In the genomic region with DNA sequence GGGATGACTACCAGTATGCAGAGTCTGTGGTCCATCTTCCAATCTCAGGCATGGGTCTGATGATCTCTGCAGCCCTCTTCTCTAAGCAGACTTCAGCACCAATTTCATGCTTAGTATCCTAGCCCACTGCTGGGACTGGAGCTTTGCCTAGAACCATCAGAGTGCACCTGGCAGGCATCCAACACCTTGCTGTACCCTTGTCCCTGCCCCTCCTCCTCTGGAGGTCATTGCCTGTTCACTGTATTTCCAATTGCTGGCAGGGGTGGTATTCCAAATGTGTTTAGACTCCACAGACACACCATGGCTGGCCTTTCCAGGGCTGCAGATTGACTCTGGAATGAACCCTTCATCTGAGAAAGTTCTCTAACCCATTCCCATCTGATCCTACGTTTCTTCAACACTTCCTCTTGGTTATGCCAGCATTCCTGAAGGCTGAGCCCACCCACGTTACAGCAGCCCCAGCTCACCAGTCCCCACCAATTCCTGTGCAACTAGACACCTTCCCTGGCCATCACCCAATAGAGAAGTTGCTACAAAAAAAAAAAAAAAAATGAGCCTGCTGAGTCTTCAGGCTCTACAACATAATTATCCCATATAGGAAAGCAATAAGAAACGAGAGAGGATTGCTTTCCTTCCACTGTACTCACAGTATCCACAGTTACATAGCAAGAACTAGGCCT, we compare ENCODE assay signal across 14 mouse cellular contexts.
DNase-seq lines count a peak whose midpoint lies in the region; ATAC-seq and TF ChIP-seq lines count a peak whose summit lies in the region.
"Had no signal": no experiment of that assay in that cellular context is flagged by ENCODE, and none has a peak within 500 bp of the region (broad histone marks: within the 10 kb centered on the region; RNA-seq: fewer than 3 reads in every experiment).

No protein-coding gene starts in this region.

- no peak for TF ChIP-seq POLR2A in kidney, adult 2 months (IDR thresholded peaks at IDR 0.05; ENCODE audit: low read depth, low read length)

- no peak overlapping the region for H3K4me2 ChIP-seq in kidney, embryonic 14.5 days (replicated peaks; ENCODE audit: low read depth, low read length)
- H3K4me2 ChIP-seq in embryonic facial prominence, embryonic 14.5 days (ENCODE audit: low read depth, low read length) = no peak overlapping the region
- H3K4me2 ChIP-seq: embryonic facial prominence, embryonic 15.5 days; liver, embryonic 13.5 days had no signal

- no peaks in the 10 kb centered on the region for H3K36me3 ChIP-seq in kidney, adult 2 months (ENCODE audit: control insufficient read depth, insufficient read depth, low read length)
- H3K36me3 ChIP-seq in kidney, embryonic 14.5 days (ENCODE audit: control insufficient read depth, insufficient read depth, low read length) = no peaks in the 10 kb centered on the region
- H3K36me3 ChIP-seq in embryonic facial prominence, embryonic 14.5 days (ENCODE audit: control insufficient read depth, insufficient read depth, low read length) = no peaks in the 10 kb centered on the region
- H3K36me3 ChIP-seq: embryonic facial prominence, embryonic 15.5 days; liver, embryonic 13.5 days had no signal

- peaks cover 9% of the 10 kb centered on the region; the same call in 1 of the 2 replicates for H3K4me1 ChIP-seq in kidney, adult 2 months (ENCODE audit: control insufficient read depth, insufficient read depth, low read length)
- H3K4me1 ChIP-seq in kidney, embryonic 14.5 days (ENCODE audit: control insufficient read depth, insufficient read depth, low read length) = no peaks in the 10 kb centered on the region
- no peaks in the 10 kb centered on the region for H3K4me1 ChIP-seq in embryonic facial prominence, embryonic 14.5 days (ENCODE audit: control insufficient read depth, insufficient read depth, low read length)
- H3K4me1 ChIP-seq: liver, embryonic 13.5 days had no signal

- no peaks in the 10 kb centered on the region for H3K9me3 ChIP-seq in kidney, embryonic 14.5 days (ENCODE audit: control insufficient read depth, low read length)
- H3K9me3 ChIP-seq in embryonic facial prominence, embryonic 14.5 days (ENCODE audit: control insufficient read depth, low read length) = no peaks in the 10 kb centered on the region
- H3K9me3 ChIP-seq: embryonic facial prominence, embryonic 15.5 days; liver, embryonic 13.5 days had no signal

- H3K9ac ChIP-seq in kidney, embryonic 14.5 days (ENCODE audit: low read depth, low read length) = no peak overlapping the region
- H3K9ac ChIP-seq in embryonic facial prominence, embryonic 14.5 days (ENCODE audit: low read depth, low read length) = no peak overlapping the region
- H3K9ac ChIP-seq: embryonic facial prominence, embryonic 15.5 days; forebrain, postnatal 0 days; liver, embryonic 13.5 days had no signal

- no peak for ATAC-seq in kidney, embryonic 14.5 days (ENCODE audit: low FRiP score, low TSS enrichment)
- ATAC-seq in embryonic facial prominence, embryonic 14.5 days (ENCODE audit: low read depth) = peak; percentile 57; the same call in 1 of the 2 replicates
- ATAC-seq: forebrain, postnatal 0 days; intestine, postnatal 0 days had no signal

- DNase-seq in adrenal gland, adult 2 months = peak; percentile 33
- no peak for DNase-seq in adrenal gland, postnatal 4 days (ENCODE audit: low spot score in 2 of 2)
- DNase-seq in kidney, adult 2 months = peak; percentile 80
- peak; percentile 73 for DNase-seq in embryonic facial prominence, embryonic 14.5 days (ENCODE audit: low spot score)
- peak; percentile 78 for DNase-seq in kidney, postnatal 10 days
- no peak for DNase-seq in thymus, postnatal 10 days (ENCODE audit: low spot score in 2 of 2)
- DNase-seq in embryo, embryonic 10.5 days (ENCODE audit: low spot score) = no peak
- DNase-seq: cerebellum, adult 18-20 months; forebrain, postnatal 0 days; liver, embryonic 13.5 days; thymus, adult 2 months had no signal

- WGBS in kidney, adult 2 months = 35% methylated on average over 3 of the region's 3 CpGs
- 36% methylated on average over 3 of the region's 3 CpGs for WGBS in kidney, embryonic 14.5 days
- 34% methylated on average over 3 of the region's 3 CpGs for WGBS in embryonic facial prominence, embryonic 14.5 days

- no peaks in the 10 kb centered on the region for H3K27me3 ChIP-seq in kidney, adult 2 months (replicated peaks; ENCODE audit: control insufficient read depth, insufficient read depth, low read length)
- H3K27me3 ChIP-seq in kidney, embryonic 14.5 days (ENCODE audit: control insufficient read depth, insufficient read depth, low read length) = no peaks in the 10 kb centered on the region
- no peaks in the 10 kb centered on the region for H3K27me3 ChIP-seq in embryonic facial prominence, embryonic 14.5 days (replicated peaks; ENCODE audit: control insufficient read depth, insufficient read depth, low read length)
- H3K27me3 ChIP-seq: embryonic facial prominence, embryonic 15.5 days; liver, embryonic 13.5 days had no signal

- no peak overlapping the region for H3K27ac ChIP-seq in kidney, adult 2 months (ENCODE audit: insufficient read depth, low read depth, low read length)
- no peak overlapping the region for H3K27ac ChIP-seq in kidney, embryonic 14.5 days (ENCODE audit: low read depth, low read length)
- no peak overlapping the region for H3K27ac ChIP-seq in embryonic facial prominence, embryonic 14.5 days (replicated peaks; ENCODE audit: low read depth, low read length)
- H3K27ac ChIP-seq: embryonic facial prominence, embryonic 15.5 days; liver, embryonic 13.5 days had no signal

- H3K4me3 ChIP-seq in kidney, adult 2 months (ENCODE audit: insufficient read depth, low read depth, low read length) = no peak overlapping the region
- no peak overlapping the region for H3K4me3 ChIP-seq in kidney, embryonic 14.5 days (ENCODE audit: low read length)
- H3K4me3 ChIP-seq in embryonic facial prominence, embryonic 14.5 days (ENCODE audit: low read depth, low read length) = no peak overlapping the region
- H3K4me3 ChIP-seq: embryonic facial prominence, embryonic 15.5 days; liver, embryonic 13.5 days had no signal

- TF ChIP-seq CTCF in kidney, adult 2 months (conservative IDR thresholded peaks at IDR 0.05; ENCODE audit: insufficient read depth, insufficient read length, low read depth, low read length) = no peak

Comparison
In these comparisons a context has a peak if more than half of its experiments do, and no peak if none do; other contexts are left out.
1. DNase-seq: peak in adrenal gland, adult 2 months (single experiment), kidney, adult 2 months (single experiment), embryonic facial prominence, embryonic 14.5 days (single experiment) and kidney, postnatal 10 days (single experiment); none in adrenal gland, postnatal 4 days (0 of 2), thymus, postnatal 10 days (0 of 2) and embryo, embryonic 10.5 days (single experiment).